Mouse (Mus musculus) midbrain, embryonic 12.5 days (tissue): Measurements from ENCODE around the gene Pmf1. TPM values are rescaled to one million over a fixed set of nuclear protein-coding genes. Genes with fewer than 3 reads are reported as not detected.
"Not testable (repeated sequence)": the region's sequence is repeated elsewhere in the genome, so short reads cannot be mapped to it uniquely, and the experiment has no call there.

ENCODE experiments used
- ATAC-seq: fragments of 200-750 bp; cut with Nextera tagmentation; 2 replicates; pipeline ENCODE4 v1.8.0; 2017; ENCODE audit warnings: low read depth, moderate TSS enrichment, moderate library complexity; ENCODE audit not compliant: low FRiP score
- H3K27ac ChIP-seq: fragments of 300-500 bp; sonication (generic); replicated peaks from 2 replicates; pipeline ENCODE4 v1.5.1; 2016; ENCODE audit warnings: mild to moderate bottlenecking
- H3K27me3 ChIP-seq: fragments of 300-500 bp; sonication (generic); 2 replicates; pipeline ENCODE4 v1.6.1; 2016; ENCODE audit warnings: mild to moderate bottlenecking
- H3K36me3 ChIP-seq: fragments of 300-500 bp; sonication (generic); 2 replicates; pipeline ENCODE4 v1.6.1; 2016
- H3K4me1 ChIP-seq: fragments of 300-500 bp; sonication (generic); 2 replicates; pipeline ENCODE4 v1.6.1; 2016
- H3K4me2 ChIP-seq: fragments of 300-500 bp; sonication (generic); replicated peaks from 2 replicates; pipeline ENCODE4 v1.6.1; 2016; ENCODE audit warnings: mild to moderate bottlenecking, moderate library complexity
- H3K4me3 ChIP-seq: fragments of 300-500 bp; sonication (generic); 2 replicates; pipeline ENCODE4 v1.5.1; 2016; ENCODE audit warnings: mild to moderate bottlenecking
- H3K9ac ChIP-seq: fragments of 300-500 bp; sonication (generic); replicated peaks from 2 replicates; pipeline ENCODE4 v1.6.1; 2016; ENCODE audit warnings: mild to moderate bottlenecking, moderate library complexity
- H3K9me3 ChIP-seq: fragments of 300-500 bp; sonication (generic); 2 replicates; pipeline ENCODE4 v1.6.1; 2016; ENCODE audit warnings: mild to moderate bottlenecking
- WGBS: fragments of 180-500 bp; shearing (Covaris S2); methylation state at CpG from one replicate; pipeline ENCODE4 v1.1.7; 2016; 5-methylcytosine and 5-hydroxymethylcytosine counted together
- polyA plus RNA-seq: library from polyadenylated mRNA; unstranded; fragments of >200 nt; fragmentation: Nextera tagmentation; extraction: Ambion mirVana; gene quantifications from 2 replicates; pipeline ENCODE4 v1.2.1, GENCODE M21; 2016

Gene Pmf1
- polyA plus RNA-seq, 1 experiment from 2014 or later, result 101 TPM

DNA sequence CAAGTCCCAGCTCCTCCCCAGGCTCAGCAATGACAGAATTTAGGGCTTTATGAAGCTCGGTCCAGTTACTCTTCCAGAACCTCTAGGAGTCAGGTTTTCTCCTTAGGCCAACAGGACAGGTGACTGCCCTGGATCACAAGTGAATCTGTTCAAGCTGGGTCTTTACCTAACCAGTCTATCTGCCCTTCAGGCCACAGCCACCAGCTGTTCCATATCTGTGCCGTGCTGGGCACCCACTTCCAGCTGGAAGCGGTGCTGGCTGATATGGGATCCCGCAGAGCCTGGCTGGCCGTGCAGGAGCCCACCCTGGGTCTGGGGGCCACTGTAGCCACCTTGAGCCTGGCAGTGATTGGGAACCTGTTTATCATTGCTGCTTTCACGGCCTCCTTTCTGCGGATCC is 27.7 kb downstream of the Pmf1 start:
- H3K4me2 ChIP-seq, H3K36me3 ChIP-seq, H3K9me3 ChIP-seq, ATAC-seq, H3K27me3 ChIP-seq, H3K9ac ChIP-seq, H3K4me3 ChIP-seq, H3K27ac ChIP-seq, H3K4me1 ChIP-seq: not testable (repeated sequence)
- 59% methylated on average over 3 of the region's 7 CpGs for WGBS

DNA sequence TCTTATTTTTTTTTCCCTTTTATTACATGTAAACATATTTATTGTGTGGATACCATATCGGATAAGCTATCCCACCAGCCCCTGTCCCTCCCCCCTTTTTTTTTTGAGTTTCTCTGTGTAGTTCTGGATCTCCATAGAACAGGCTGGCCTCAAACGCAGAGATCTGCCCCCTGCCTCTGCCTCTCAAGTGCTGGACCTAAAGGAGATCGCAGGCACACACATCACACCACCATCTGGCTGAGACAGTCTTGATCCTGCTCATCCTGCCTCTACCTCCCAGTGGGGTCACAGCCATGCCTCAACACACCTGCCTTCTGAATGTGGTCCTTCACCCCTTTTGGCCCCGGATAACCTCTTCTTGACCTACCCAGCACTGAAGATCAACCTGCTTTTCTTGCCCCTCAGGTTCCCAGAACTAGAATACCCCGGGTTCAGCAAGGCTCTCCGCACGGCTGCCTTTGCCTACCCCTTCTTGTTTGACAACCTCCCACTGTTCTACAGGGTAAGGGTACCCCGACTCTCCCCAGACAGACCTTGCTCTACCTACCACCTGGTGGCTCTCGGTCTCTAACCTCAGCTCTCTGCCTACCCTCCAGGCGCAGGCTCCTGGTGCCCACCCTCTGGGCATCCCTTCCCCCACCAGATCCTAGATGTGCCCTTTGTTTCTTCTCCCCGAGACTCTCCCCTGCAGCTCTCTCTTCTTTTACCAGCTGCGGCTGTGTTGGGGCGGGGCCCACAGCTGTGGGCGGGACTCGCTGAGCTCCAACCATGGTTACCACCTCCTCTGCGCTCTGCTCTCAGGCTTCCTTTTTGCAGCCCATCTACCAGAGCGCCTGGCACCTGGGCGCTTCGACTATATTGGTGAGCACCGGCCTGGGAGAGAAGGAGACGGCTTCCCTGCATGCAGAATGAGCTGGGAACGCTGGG is 28.5 kb downstream of the Pmf1 start:
- not testable (repeated sequence) for H3K36me3 ChIP-seq, H3K4me1 ChIP-seq, H3K9me3 ChIP-seq, H3K27me3 ChIP-seq
- WGBS, result 5% methylated on average over 22 of the region's 22 CpGs
- Histone ChIP-seq H3K4me3 (peak overlapping the region; percentile 24; the same call in 1 of the 2 replicates), H3K27ac (peak overlapping the region; percentile 67), H3K4me2 (peak overlapping the region; percentile 45), H3K9ac (peak overlapping the region; percentile 41; the same call in 1 of the 2 replicates)
- ATAC-seq, result peak; percentile 88

DNA sequence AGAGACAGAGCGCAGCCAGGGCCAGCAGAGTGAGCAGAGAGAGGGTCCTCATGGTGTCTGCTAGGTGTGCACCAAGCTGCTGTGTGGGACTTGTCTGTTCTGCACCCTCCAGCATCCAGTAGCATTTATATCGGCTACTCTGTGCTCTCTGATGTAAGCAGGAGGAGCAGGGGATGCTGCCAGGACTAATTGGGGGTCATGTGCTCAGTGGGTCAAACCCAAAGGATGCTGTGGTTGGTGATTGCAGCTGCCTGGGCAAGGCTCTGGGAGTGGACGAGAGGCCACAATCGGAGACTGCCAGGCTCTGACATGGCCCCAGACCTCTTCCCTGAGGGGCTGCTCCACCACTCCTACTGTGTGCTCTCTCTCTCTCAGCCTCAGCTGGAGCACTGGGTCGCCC is 31.5 kb downstream of the Pmf1 start, which contains the start of gene Bglap2:
Gene Bglap2 (minus strand): TSS at position 101 of the 400 bp plus-strand sequence.
- not testable (repeated sequence) for H3K4me2 ChIP-seq, H3K36me3 ChIP-seq, H3K9ac ChIP-seq, H3K9me3 ChIP-seq, H3K27ac ChIP-seq, H3K4me3 ChIP-seq, ATAC-seq, H3K27me3 ChIP-seq
- 83% methylated on average over 5 of the region's 5 CpGs for WGBS
- H3K4me1 ChIP-seq, result peaks cover 12% of the 10 kb centered on the region; the same call in 1 of the 2 replicates

DNA sequence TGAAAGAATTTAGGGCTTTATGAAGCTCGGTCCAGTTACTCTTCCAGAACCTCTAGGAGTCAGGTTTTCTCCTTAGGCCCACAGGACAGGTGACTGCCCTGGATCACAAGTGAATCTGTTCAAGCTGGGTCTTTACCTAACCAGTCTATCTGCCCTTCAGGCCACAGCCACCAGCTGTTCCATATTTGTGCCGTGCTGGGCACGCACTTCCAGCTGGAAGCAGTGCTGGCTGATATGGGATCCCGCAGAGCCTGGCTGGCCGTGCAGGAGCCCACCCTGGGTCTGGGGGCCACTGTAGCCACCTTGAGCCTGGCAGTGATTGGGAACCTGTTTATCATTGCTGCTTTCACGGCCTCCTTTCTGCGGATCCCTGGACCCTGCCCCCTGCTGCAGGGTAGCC is 33.5 kb downstream of the Pmf1 start:
- ATAC-seq, H3K4me3 ChIP-seq, H3K36me3 ChIP-seq, H3K4me1 ChIP-seq, H3K9me3 ChIP-seq, H3K9ac ChIP-seq, H3K27me3 ChIP-seq: not testable (repeated sequence)
- Histone ChIP-seq H3K4me2 (peak overlapping the region; percentile 29; the same call in 1 of the 2 replicates), H3K27ac (0 out of 2 replicates have a peak overlapping the region, but pooled peaks have one; percentile 4)
- 31% methylated on average over 7 of the region's 7 CpGs for WGBS

DNA sequence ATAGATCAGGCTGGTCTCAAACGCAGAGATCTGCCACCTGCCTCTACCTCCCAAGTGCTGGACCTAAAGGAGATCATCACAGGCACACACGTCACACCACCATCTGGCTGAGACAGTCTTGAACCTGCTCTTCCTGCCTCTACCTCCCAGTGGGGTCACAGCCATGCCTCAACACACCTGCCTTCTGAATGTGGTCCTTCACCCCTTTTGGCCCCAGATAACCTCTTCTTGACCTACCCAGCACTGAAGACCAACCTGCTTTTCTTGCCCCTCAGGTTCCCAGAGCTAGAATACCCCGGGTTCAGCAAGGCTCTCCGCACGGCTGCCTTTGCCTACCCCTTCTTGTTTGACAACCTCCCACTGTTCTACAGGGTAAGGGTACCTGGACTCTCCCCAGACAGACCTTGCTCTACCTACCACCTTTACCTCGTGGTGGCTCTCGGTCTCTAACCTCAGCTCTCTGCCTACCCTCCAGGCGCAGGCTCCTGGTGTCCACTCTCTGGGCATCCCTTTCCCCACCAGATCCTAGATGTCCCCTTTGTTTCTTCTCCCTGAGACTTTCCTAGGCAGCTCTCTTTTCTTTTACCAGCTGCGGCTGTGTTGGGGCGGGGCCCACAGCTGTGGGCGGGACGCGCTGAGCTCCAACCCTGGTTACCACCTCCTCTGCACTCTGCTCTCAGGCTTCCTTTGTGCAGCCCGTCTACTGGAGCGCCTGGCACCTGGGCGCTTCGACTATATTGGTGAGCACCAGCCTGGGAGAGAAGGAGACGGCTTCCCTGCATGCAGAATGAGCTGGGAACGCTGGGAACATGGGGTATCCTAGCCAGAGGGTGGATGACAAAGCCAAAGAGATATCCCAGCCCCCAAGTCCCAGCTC is 34.1 kb downstream of the Pmf1 start:
- H3K27me3 ChIP-seq, H3K9ac ChIP-seq, H3K4me1 ChIP-seq, H3K4me3 ChIP-seq, H3K36me3 ChIP-seq, H3K9me3 ChIP-seq: not testable (repeated sequence)
- 9% methylated on average over 19 of the region's 19 CpGs for WGBS
- Histone ChIP-seq H3K4me2 (peak overlapping the region; percentile 29), H3K27ac (0 out of 2 replicates have a peak overlapping the region, but pooled peaks have one; percentile 4)
- peak; percentile 90 for ATAC-seq

DNA sequence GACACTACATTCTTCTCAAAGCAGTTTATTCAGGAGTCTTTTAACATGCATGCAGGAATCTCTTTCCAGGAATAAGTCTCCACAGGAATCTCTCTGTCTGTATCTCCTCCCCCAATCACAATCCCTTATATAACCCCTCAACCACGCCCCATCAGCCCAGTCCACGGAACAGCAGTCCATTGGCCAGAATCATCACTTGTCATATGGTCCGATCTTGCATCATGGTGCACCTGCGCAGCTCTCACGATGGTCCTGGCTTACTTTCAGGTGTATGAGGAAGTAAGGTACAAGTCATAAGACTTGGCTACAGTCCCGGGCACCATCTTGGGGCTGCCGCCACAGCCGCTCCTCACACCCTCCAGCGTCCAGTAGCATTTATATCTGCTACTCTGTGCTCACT is 37.5 kb downstream of the Pmf1 start, which contains the start of gene Bglap3:
Gene Bglap3 (minus strand): TSS at position 101 of the 400 bp plus-strand sequence.
- H3K9ac ChIP-seq, ATAC-seq, H3K4me2 ChIP-seq, H3K27me3 ChIP-seq, H3K9me3 ChIP-seq, H3K27ac ChIP-seq, H3K4me3 ChIP-seq, H3K4me1 ChIP-seq, H3K36me3 ChIP-seq: not testable (repeated sequence)
- 95% methylated on average over 9 of the region's 9 CpGs for WGBS

DNA sequence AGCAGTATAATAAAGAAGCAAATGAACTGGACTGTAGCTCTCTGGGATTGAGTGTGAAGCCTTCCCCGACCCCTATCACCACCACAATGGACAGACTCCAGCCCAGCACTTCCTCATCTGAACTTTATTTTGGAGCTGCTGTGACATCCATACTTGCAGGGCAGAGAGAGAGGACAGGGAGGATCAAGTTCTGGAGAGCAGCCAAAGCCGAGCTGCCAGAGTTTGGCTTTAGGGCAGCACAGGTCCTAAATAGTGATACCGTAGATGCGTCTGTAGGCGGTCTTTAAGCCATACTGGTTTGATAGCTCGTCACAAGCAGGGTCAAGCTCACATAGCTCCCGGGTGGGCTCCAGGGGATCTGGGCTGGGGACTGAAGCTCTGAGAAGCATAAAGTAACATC is 41.6 kb downstream of the Pmf1 start:
- WGBS, result 90% methylated on average over 7 of the region's 7 CpGs
- H3K27me3 ChIP-seq, result peaks cover 30% of the 10 kb centered on the region
- not testable (repeated sequence) for H3K9me3 ChIP-seq, H3K27ac ChIP-seq, H3K4me2 ChIP-seq, H3K4me3 ChIP-seq, ATAC-seq, H3K36me3 ChIP-seq, H3K4me1 ChIP-seq, H3K9ac ChIP-seq

GRCm38 (mm10) chr3:88367517-88367916 is 42.6 kb downstream of the Pmf1 start:
- H3K4me2 ChIP-seq, H3K4me1 ChIP-seq, H3K36me3 ChIP-seq, H3K27ac ChIP-seq, H3K9ac ChIP-seq, H3K4me3 ChIP-seq, H3K9me3 ChIP-seq: not testable (repeated sequence)
- WGBS, result 39% methylated on average over 3 of the region's 7 CpGs
- H3K27me3 ChIP-seq, result peaks cover 32% of the 10 kb centered on the region
- ATAC-seq, result peak; percentile 24

GRCm38 (mm10) chr3:88366830-88367428 is 43.2 kb downstream of the Pmf1 start:
- under 1% methylated on average over 18 of the region's 22 CpGs for WGBS
- H3K9me3 ChIP-seq, H3K9ac ChIP-seq, H3K4me1 ChIP-seq, H3K27ac ChIP-seq: not testable (repeated sequence)
- H3K4me3 ChIP-seq, result peak overlapping the region; percentile 21
- peak overlapping the region; percentile 42 for H3K4me2 ChIP-seq
- peaks cover 32% of the 10 kb centered on the region for H3K27me3 ChIP-seq
- peak; percentile 85 for ATAC-seq
- H3K36me3 ChIP-seq, result peaks cover 12% of the 10 kb centered on the region

DNA sequence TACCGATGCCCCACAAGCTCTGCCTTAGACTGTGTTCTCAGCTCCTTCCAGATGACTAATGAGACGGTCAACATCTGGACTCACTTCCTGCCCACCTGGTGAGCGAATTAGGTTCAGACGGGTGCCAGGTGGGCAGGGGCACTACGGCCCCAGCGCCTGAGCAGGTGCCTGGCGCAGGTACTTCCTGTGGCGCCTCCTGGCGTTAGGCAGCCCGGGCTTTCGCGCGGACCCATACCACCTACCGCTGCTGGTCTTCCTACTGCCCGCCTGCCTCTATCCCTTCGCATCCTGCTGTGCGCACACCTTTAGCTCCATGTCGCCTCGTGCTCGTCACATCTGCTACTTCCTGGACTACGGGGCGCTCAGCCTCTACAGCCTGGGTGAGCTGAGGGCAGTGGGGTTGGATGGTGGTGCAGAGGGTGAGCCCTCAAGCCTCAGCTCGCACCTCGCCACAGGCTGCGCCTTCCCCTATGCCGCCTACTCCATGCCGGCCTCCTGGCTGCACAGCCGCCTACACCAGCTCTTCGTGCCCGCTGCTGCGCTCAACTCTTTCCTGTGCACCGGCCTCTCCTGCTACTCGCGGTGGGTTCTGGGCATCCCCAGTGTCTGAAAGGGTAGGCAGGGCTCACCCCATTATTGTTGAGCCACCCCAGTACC is 44.3 kb downstream of the Pmf1 start:
- no peak for ATAC-seq
- H3K9ac ChIP-seq, result no peak overlapping the region
- H3K27ac ChIP-seq, result no peak overlapping the region
- H3K4me2 ChIP-seq, result 0 out of 2 replicates have a peak overlapping the region, but pooled peaks have one; percentile 11
- H3K4me1 ChIP-seq, result peaks cover 3% of the 10 kb centered on the region; the same call in 1 of the 2 replicates
- peaks cover 8% of the 10 kb centered on the region; the same call in 1 of the 2 replicates for H3K9me3 ChIP-seq
- peaks cover 32% of the 10 kb centered on the region for H3K27me3 ChIP-seq
- H3K4me3 ChIP-seq, result no peak overlapping the region
- H3K36me3 ChIP-seq, result peaks cover 23% of the 10 kb centered on the region
- 35% methylated on average over 34 of the region's 34 CpGs for WGBS

DNA sequence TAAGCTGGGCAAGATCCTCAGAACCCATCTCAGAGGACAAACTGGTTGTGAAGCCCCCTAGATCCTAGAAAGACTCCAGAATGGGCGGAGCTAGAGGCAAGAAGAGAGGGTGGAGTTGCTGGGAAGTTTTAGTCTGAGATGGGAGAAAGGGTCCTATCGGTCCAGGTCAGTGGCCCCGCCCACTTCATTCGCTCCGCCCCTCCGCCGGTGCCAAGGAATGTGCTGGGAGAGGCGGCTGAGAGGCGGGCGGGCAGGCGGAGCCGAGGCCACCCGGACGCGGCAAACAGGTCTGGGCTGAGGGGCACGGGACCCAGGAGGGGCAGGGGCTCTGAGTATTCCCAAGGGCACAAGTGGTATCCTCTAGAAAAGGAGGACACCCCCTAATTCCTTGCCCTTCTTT is 45.8 kb downstream of the Pmf1 start, which contains the start of gene Paqr6:
Gene Paqr6 (plus strand): TSS at position 248 of the 400 bp plus-strand sequence.
- H3K27ac ChIP-seq, result no peak within 1 kb of the TSS
- no peaks in the 10 kb centered on the region for H3K9me3 ChIP-seq
- H3K27me3 ChIP-seq, result peaks cover 32% of the 10 kb centered on the region
- no peak within 1 kb of the TSS for H3K9ac ChIP-seq
- H3K4me2 ChIP-seq, result no peak within 1 kb of the TSS; the same call in 1 of the 2 replicates
- WGBS, result 2% methylated on average over 16 of the region's 16 CpGs
- no peak for ATAC-seq
- peaks cover 5% of the 10 kb centered on the region; the same call in 1 of the 2 replicates for H3K4me1 ChIP-seq
- H3K36me3 ChIP-seq, result peaks cover 38% of the 10 kb centered on the region
- H3K4me3 ChIP-seq, result no peak within 1 kb of the TSS
